Mouse (Mus musculus): ENCODE data around the gene Ikzf2. TPM values are rescaled to one million over a fixed set of nuclear protein-coding genes. Genes with fewer than 3 reads are reported as not detected.

Gene Ikzf2
- polyA plus RNA-seq, 1 experiment, result 1.5 TPM

DNA sequence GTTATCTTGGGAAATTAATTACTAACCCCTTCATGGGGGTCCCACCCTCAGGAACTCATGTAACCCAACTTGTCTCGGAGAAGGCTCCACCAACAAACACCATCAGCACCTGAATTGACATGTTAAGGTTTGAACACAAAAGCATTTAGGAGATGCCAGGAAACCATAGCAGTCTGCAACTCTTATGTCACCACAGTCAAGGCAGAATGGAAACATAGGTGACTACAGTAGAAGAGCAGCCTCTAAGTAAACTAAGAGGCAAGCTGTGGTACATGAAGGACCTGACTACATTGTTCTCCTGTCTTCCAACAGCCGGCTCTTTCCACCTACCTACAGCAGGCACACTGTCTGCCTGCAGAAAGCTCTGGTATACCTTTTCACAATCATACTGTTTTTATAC, 33.6 kb downstream of the Ikzf2 start:
- Histone ChIP-seq H3K27ac (ENCODE audit: insufficient read depth, low read length) (no peak overlapping the region), H3K4me3 (ENCODE audit: insufficient read depth, low read length) (no peak overlapping the region), H3K4me1 (ENCODE audit: control insufficient read depth, insufficient read depth, low read length) (no peaks in the 10 kb centered on the region)
- TF ChIP-seq POLR2A (IDR thresholded peaks at IDR 0.05; ENCODE audit: extremely low read depth, insufficient read depth, low read length) (no peak), CTCF (IDR thresholded peaks at IDR 0.05; ENCODE audit: extremely low read depth, insufficient read depth, low read length) (no peak)

DNA sequence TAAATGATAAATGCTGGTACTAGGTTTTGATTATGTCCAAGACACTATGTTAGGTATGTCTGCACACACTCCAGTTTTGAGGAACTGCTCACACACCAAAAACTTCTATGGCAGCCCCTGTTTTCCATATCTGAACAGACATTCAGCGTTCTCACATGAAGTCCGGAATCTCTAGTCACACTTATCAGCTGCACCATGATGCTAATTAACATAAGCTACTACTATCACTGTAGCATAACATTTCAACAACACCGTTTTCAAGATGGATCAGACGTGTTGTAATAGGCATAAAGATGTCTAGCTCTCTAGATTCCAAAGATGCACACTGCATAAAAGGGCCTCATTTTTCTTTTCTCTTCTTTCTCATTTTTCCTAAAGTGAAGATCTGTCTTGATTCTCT, 43.9 kb downstream of the Ikzf2 start:
- TF ChIP-seq CTCF (IDR thresholded peaks at IDR 0.05; ENCODE audit: extremely low read depth, insufficient read depth, low read length), result no peak
- TF ChIP-seq POLR2A (IDR thresholded peaks at IDR 0.05; ENCODE audit: extremely low read depth, insufficient read depth, low read length), result no peak
- Histone ChIP-seq H3K4me3 (ENCODE audit: insufficient read depth, low read length) (no peak overlapping the region), H3K4me1 (ENCODE audit: control insufficient read depth, insufficient read depth, low read length) (no peaks in the 10 kb centered on the region), H3K27ac (ENCODE audit: insufficient read depth, low read length) (no peak overlapping the region)

DNA sequence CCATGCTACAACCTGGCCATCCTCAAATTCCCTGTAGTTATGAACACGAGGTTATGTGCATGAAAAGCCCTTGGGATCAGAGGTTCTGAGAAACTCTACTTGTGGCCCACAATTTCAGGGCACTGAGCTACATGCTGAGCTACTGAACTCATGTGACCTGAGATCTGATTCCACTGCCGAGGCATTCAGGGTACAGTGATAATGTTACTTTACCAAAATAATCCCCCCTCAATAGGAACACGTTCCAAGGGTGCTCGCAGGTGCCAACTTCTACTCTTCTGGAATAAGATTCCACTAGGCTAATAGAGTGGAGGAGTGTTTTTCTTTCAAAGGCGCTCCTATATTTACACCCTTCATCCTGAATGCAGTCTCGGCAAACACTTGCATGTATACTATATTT, 45.1 kb downstream of the Ikzf2 start:
- Histone ChIP-seq H3K4me3 (ENCODE audit: insufficient read depth, low read length) (no peak overlapping the region), H3K27ac (ENCODE audit: insufficient read depth, low read length) (no peak overlapping the region), H3K4me1 (ENCODE audit: control insufficient read depth, insufficient read depth, low read length) (no peaks in the 10 kb centered on the region)
- no peak for TF ChIP-seq CTCF (IDR thresholded peaks at IDR 0.05; ENCODE audit: extremely low read depth, insufficient read depth, low read length)

DNA sequence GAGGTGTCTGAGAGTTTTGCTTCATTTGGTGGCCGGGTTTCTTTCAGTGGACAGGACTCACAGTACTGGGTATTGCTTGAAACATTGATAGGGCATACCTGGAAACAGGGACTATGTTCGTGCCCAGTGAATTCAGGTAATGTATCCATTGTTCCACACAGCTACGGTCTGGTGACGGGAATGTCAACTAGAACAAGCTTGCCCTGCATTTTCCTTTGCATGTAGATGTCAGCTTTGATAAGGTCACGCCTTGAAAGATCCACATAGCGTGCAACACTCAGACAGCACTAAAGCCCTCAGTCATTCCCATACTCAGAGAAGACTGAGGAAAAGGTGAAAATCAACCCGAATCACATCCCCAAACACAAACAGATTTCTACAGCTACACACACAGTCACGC, 48.7 kb downstream of the Ikzf2 start:
- no peak for TF ChIP-seq POLR2A (IDR thresholded peaks at IDR 0.05; ENCODE audit: extremely low read depth, insufficient read depth, low read length)
- Histone ChIP-seq H3K4me1 (ENCODE audit: control insufficient read depth, insufficient read depth, low read length) (no peaks in the 10 kb centered on the region), H3K4me3 (ENCODE audit: insufficient read depth, low read length) (no peak overlapping the region), H3K27ac (ENCODE audit: insufficient read depth, low read length) (no peak overlapping the region)

DNA sequence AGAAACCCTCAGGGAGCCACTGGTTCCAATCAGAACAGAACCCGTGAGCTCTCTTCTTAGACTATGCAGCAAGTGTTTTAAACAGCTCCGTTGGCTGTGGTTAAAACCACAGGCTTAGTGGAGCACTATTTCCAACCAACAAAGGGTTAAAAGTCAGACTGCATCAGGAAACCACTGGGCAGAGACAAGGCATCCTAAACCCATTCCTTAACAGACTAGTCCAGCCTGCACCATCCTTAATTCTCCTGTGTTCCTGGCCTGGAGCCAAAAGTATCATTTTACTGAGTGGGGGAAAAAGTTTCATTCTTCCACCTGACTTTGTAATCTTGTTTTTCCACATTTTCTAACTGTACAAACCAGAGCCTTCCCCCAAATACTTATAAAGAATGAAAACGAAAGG, 49.1 kb downstream of the Ikzf2 start:
- no peak overlapping the region for H3K4me3 ChIP-seq (ENCODE audit: insufficient read depth, low read length)
- no peak overlapping the region for H3K27ac ChIP-seq (ENCODE audit: insufficient read depth, low read length)
- H3K4me1 ChIP-seq (ENCODE audit: control insufficient read depth, insufficient read depth, low read length), result no peaks in the 10 kb centered on the region
- TF ChIP-seq CTCF (IDR thresholded peaks at IDR 0.05; ENCODE audit: extremely low read depth, insufficient read depth, low read length) (no peak), POLR2A (IDR thresholded peaks at IDR 0.05; ENCODE audit: extremely low read depth, insufficient read depth, low read length) (no peak)

GRCm38 (mm10) chr1:69634259-69634658, 52.8 kb downstream of the Ikzf2 start:
- Histone ChIP-seq H3K27ac (ENCODE audit: insufficient read depth, low read length) (no peak overlapping the region), H3K4me1 (ENCODE audit: control insufficient read depth, insufficient read depth, low read length) (no peaks in the 10 kb centered on the region), H3K4me3 (ENCODE audit: insufficient read depth, low read length) (no peak overlapping the region)
- TF ChIP-seq CTCF (IDR thresholded peaks at IDR 0.05; ENCODE audit: extremely low read depth, insufficient read depth, low read length), result no peak
- no peak for TF ChIP-seq POLR2A (IDR thresholded peaks at IDR 0.05; ENCODE audit: extremely low read depth, insufficient read depth, low read length)

DNA sequence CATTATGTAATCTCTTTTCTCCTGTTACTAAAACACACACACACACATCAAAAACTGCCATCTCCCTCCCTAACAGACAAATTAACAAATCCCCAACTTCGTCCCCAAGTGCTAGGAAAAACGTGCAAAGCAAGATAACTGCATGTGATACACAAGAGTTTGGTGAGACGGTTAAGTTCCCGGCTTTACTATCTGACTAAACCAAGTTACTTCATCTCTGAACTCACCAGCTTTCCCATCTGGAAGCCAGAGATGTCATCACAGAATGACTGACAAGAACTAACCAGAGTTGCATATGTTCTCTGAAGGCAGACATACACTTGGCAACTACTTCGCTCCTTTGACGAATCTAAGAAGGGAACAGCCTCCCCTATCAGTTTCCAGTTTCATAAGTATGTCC, 56.5 kb downstream of the Ikzf2 start:
- Histone ChIP-seq H3K4me3 (ENCODE audit: insufficient read depth, low read length) (no peak overlapping the region), H3K27ac (ENCODE audit: insufficient read depth, low read length) (no peak overlapping the region), H3K4me1 (ENCODE audit: control insufficient read depth, insufficient read depth, low read length) (no peaks in the 10 kb centered on the region)
- no peak for TF ChIP-seq CTCF (IDR thresholded peaks at IDR 0.05; ENCODE audit: extremely low read depth, insufficient read depth, low read length)
- TF ChIP-seq POLR2A (IDR thresholded peaks at IDR 0.05; ENCODE audit: extremely low read depth, insufficient read depth, low read length), result no peak

- Histone ChIP-seq H3K4me1 (ENCODE audit: control insufficient read depth, insufficient read depth, low read length) (no peaks in the 10 kb centered on the region), H3K4me3 (ENCODE audit: insufficient read depth, low read length) (no peak overlapping the region), H3K27ac (ENCODE audit: insufficient read depth, low read length) (no peak overlapping the region)
- TF ChIP-seq CTCF (IDR thresholded peaks at IDR 0.05; ENCODE audit: extremely low read depth, insufficient read depth, low read length) (no peak), POLR2A (IDR thresholded peaks at IDR 0.05; ENCODE audit: extremely low read depth, insufficient read depth, low read length) (no peak)
Observed at GRCm38 (mm10) chr1:69629513-69629912, 57.5 kb downstream of the Ikzf2 start.

DNA sequence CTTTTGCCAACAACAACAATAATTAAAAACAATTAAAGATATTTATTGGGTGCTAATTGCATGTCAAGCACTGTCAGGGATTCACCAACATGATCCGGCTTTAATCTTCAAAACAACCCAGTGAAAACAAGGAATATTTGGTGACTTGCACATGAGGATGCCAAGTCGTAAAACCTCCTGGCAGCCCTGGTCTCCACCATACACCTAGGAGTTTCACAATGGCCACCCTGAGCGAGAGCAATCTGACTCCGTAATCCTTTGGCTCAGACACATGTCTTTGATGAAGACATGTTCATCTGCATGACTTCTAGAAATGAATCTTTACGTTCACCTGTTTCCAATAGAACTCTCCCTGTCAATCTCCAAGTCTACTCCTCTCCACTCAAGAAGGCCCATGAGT, 75.0 kb downstream of the Ikzf2 start:
- TF ChIP-seq POLR2A (IDR thresholded peaks at IDR 0.05; ENCODE audit: extremely low read depth, insufficient read depth, low read length) (no peak), CTCF (IDR thresholded peaks at IDR 0.05; ENCODE audit: extremely low read depth, insufficient read depth, low read length) (no peak)
- no peak overlapping the region for H3K27ac ChIP-seq (ENCODE audit: insufficient read depth, low read length)
- no peak overlapping the region for H3K4me3 ChIP-seq (ENCODE audit: insufficient read depth, low read length)
- H3K4me1 ChIP-seq (ENCODE audit: control insufficient read depth, insufficient read depth, low read length), result no peaks in the 10 kb centered on the region

DNA sequence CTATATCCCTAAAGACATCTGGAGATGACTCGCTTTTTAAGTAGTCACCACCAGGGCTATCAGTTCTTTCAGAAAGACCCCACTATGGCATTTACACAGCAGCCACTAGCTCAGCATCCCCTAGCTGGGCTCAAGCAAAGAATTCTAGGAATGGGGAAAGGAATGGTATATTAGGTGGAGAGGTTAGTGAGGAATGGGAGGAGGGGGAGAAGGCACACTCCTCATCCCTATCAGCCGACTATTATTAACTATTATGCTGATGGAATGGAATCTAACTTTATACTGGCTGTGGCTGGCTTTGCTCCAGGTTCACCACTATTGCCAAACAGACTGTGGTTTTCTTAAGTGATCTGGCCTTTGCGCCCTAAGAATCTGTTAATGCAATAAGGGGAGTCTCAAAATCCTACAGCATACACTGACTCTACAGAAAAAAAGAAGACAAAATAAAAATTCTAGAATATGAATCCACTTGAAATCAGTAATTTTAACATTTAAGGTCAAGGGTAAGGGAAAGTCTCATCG, 75.8 kb downstream of the Ikzf2 start:
- no peak overlapping the region for H3K27ac ChIP-seq (ENCODE audit: insufficient read depth, low read length)
- no peak for TF ChIP-seq CTCF (IDR thresholded peaks at IDR 0.05; ENCODE audit: extremely low read depth, insufficient read depth, low read length)
- no peak for TF ChIP-seq POLR2A (IDR thresholded peaks at IDR 0.05; ENCODE audit: extremely low read depth, insufficient read depth, low read length)
- H3K4me3 ChIP-seq (ENCODE audit: insufficient read depth, low read length), result no peak overlapping the region

DNA sequence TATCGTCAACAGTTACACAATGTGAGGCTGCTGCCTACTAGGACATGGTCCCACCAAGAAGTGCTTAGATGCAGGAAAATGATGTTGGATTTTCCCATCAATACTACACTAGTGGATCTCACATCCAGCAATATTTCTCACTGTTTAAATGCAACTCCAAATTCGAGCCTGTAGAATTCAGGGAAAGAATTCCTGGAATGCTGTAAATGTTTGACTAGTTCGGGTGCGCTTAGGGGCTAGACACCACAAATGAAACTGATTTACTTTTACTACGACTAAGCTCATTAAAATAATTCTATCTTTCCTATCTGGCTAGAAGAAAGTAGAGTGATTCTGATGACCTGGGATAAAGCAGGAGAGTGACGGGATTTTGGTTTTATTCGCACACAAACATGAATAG, 76.3 kb downstream of the Ikzf2 start:
- no peak overlapping the region for H3K27ac ChIP-seq (ENCODE audit: insufficient read depth, low read length)
- TF ChIP-seq POLR2A (IDR thresholded peaks at IDR 0.05; ENCODE audit: extremely low read depth, insufficient read depth, low read length), result no peak
- no peak overlapping the region for H3K4me3 ChIP-seq (ENCODE audit: insufficient read depth, low read length)
- no peaks in the 10 kb centered on the region for H3K4me1 ChIP-seq (ENCODE audit: control insufficient read depth, insufficient read depth, low read length)

More for the DNA sequence above, 75.8 kb downstream of the Ikzf2 start:
- H3K4me1 ChIP-seq (ENCODE audit: control insufficient read depth, insufficient read depth, low read length), result no peaks in the 10 kb centered on the region
